Mouse (Mus musculus): Measurements from ENCODE around the gene Cfap161. TPM values are rescaled to one million over a fixed set of nuclear protein-coding genes. Genes with fewer than 3 reads are reported as not detected.

The Cfap161 gene
- 0.54 TPM in 1 of 2 replicates, not detected in the other for total RNA-seq (2023)

DNA sequence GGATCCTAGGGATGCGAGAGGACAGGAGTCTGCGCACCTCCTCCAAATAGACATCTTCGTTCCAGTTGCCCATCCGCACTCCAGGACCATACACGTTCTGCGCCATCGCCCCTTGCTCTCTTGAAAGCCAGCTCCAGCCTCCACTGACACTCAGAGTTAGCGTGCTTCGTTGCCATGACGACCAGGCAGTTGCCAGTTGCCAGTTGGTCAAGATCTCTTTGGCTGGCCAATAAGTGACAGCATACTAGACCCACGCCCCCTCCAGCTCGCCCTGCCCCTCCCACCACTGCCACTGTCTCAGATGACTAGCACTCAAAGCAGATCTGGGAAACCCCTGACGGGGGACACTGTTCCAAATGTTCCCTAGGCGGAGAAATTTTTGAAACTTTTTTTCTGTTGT, at the start of gene Cfap161:
TSS of gene Cfap161 (minus strand) at position 176 of the 400 bp plus-strand sequence.

DNA sequence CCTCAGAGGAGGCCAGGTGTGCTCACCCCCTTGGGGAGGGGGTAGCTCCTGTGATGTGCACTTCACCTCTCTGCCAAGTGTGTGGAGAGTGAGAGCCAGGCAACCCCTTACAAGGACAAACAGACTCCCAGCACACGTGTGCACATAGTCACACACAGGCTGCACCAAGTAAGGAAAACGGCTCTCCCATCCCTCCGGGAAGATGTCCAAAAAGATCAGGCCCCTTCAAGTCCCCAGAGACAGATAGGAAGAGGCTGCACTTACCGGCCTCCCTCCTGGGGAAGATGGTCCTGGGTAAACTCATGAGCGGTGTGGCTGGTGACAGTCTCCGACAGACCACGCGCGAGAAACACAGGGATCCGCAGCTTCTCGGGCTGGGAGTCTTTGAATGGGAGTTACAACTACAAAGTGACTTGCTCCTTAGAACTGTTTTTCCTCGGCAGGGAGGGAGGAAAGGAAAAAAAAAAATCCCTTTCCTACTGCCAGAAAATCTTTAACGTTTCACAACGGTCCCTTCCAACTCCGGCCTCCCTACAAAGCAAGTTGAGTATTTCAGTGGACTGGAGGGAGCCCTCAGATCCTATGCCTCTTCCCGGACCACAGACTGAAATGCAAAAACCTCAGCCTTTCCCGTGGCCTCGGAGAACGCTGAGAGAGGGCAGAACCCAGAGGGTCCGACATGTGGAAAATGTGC, 49.1 kb downstream of the Cfap161 start, which contains the start of gene Il16:
TSS of gene Il16 (minus strand) at position 314 of the 694 bp plus-strand sequence.

Other genes with a start within 250 kb of the Cfap161 start
- 0.29 TPM in 1 of 2 replicates, not detected in the other for gene Tmc3, start 210.0 kb downstream of the Cfap161 start, total RNA-seq (2023)
- gene Stard5, start 162.9 kb downstream of the Cfap161 start, total RNA-seq (2023): 21.0 and 23.6 TPM in 2 replicates
- gene Il16, start 49.2 kb downstream of the Cfap161 start, total RNA-seq (2023): 419 and 436 TPM in 2 replicates
- gene Tlnrd1, start 89.4 kb upstream of the Cfap161 start, total RNA-seq (2023): 13.5 and 13.8 TPM in 2 replicates
- 10.5 and 20.2 TPM in 2 replicates for gene Mesd, start 89.6 kb upstream of the Cfap161 start, total RNA-seq (2023)

Data from neutrophil, adult 65 days (primary cell).